Mouse (Mus musculus): ENCODE data around the gene Tmem235. TPM values are rescaled to one million over a fixed set of nuclear protein-coding genes. Genes with fewer than 3 reads are reported as not detected.

Tmem235 gene
- polyA plus RNA-seq, 1 experiment from 2014 or later = not detected

GRCm38 (mm10) chr11:117914531-117914930 is 54.0 kb downstream of the Tmem235 start:
- H3K9ac ChIP-seq = no peak overlapping the region
- H3K27me3 ChIP-seq = peaks cover 4% of the 10 kb centered on the region
- H3K27ac ChIP-seq = no peak overlapping the region
- H3K4me2 ChIP-seq (replicated peaks) = no peak overlapping the region
- peaks cover 8% of the 10 kb centered on the region; the same call in 1 of the 2 replicates for H3K9me3 ChIP-seq (replicated peaks)
- H3K36me3 ChIP-seq = no peaks in the 10 kb centered on the region
- peaks cover 13% of the 10 kb centered on the region for H3K4me1 ChIP-seq
- WGBS = 84% methylated on average over 12 of the region's 12 CpGs
- ATAC-seq (ENCODE audit: low FRiP score) = no peak
- no peak overlapping the region for H3K4me3 ChIP-seq

Other genes with a start within 250 kb of the Tmem235 start
- gene Tnrc6c, start 206.5 kb upstream of the Tmem235 start, polyA plus RNA-seq (2016; fragmentation: Nextera tagmentation; extraction: Ambion mirVana) = 26.3 and 28.3 TPM in 2 replicates
- gene Tmc8, start 78.7 kb upstream of the Tmem235 start, polyA plus RNA-seq (2016; fragmentation: Nextera tagmentation; extraction: Ambion mirVana) = 1.2 and 2.0 TPM in 2 replicates
- gene Tmc6, start 78.6 kb upstream of the Tmem235 start, polyA plus RNA-seq (2016; fragmentation: Nextera tagmentation; extraction: Ambion mirVana) = 9.2 and 11.3 TPM in 2 replicates
- 0.29 and 0.67 TPM in 2 replicates for gene 6030468B19Rik, start 63.1 kb upstream of the Tmem235 start, polyA plus RNA-seq (2016; fragmentation: Nextera tagmentation; extraction: Ambion mirVana)
- 0.47 and 0.50 TPM in 2 replicates for gene Gm20708, start 51.1 kb upstream of the Tmem235 start, polyA plus RNA-seq (2016; fragmentation: Nextera tagmentation; extraction: Ambion mirVana)
- gene Syngr2, start 51.1 kb upstream of the Tmem235 start, polyA plus RNA-seq (2016; fragmentation: Nextera tagmentation; extraction: Ambion mirVana) = 24.2 and 24.4 TPM in 2 replicates
- 2.9 and 4.6 TPM in 2 replicates for gene Afmid, start 34.8 kb upstream of the Tmem235 start, polyA plus RNA-seq (2016; fragmentation: Nextera tagmentation; extraction: Ambion mirVana)
- gene Tk1, start 34.7 kb upstream of the Tmem235 start, polyA plus RNA-seq (2016; fragmentation: Nextera tagmentation; extraction: Ambion mirVana) = 57.9 and 59.0 TPM in 2 replicates
- 181 and 190 TPM in 2 replicates for gene Birc5, start 11.5 kb upstream of the Tmem235 start, polyA plus RNA-seq (2016; fragmentation: Nextera tagmentation; extraction: Ambion mirVana)
- 2.7 and 3.1 TPM in 2 replicates for gene Tha1, start 12.7 kb downstream of the Tmem235 start, polyA plus RNA-seq (2016; fragmentation: Nextera tagmentation; extraction: Ambion mirVana)
- gene Socs3, start 109.3 kb downstream of the Tmem235 start, polyA plus RNA-seq (2016; fragmentation: Nextera tagmentation; extraction: Ambion mirVana) = 10.4 and 11.8 TPM in 2 replicates
- gene Pgs1, start 125.5 kb downstream of the Tmem235 start, polyA plus RNA-seq (2016; fragmentation: Nextera tagmentation; extraction: Ambion mirVana) = 41.8 and 46.7 TPM in 2 replicates

All from hindbrain, embryonic 12.5 days (tissue).